Mouse (Mus musculus): ENCODE data around the gene Kxd1. TPM values are rescaled to one million over a fixed set of nuclear protein-coding genes. Genes with fewer than 3 reads are reported as not detected.
A peak's percentile ranks its signal among the peaks of the same experiment; 100 is the strongest.

Gene Kxd1
- 52.5 and 61.0 TPM in 2 replicates for polyA plus RNA-seq (2012; rRNA removed)
- polyA plus RNA-seq (2014; fragmentation: Nextera tagmentation; extraction: Ambion mirVana) = 60.3 and 61.7 TPM in 2 replicates

DNA sequence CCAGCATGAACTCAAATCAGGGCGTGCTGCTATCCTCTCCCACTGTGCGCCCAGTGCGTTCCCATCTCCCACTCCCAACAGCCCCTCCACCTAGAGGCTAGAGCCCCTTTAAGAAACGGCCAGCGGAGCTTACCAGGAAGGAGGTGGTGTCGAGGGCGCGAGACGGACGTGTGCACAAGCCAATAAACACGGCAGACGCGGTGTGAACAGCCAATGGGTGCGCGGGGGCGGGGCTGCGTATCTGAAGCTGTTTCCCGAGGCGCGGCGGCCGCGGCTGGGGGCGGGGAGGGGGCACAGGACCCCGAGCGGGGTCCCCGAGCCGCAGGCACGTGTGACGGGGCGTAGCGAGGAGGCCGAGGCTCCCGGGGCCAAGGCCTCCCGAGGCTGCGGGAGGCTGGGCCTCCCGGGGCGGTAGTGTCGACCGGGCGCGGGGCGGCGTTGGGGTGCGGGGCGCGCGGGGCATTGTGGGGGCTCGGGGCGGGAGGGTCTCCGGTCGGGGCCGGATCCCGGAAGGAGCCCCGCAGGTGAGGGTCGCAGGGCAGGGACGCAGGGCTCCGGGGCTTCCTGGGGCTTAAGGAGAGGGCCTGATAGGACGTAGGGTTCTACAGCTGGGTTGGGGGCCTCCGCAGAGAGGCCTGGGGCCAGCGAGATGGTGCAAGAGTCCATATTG lies at the start of gene Kxd1, which contains the start of gene Fkbp8:
TSS of gene Kxd1 (minus strand) at position 445 of the 670 bp plus-strand sequence.
TSS of gene Fkbp8 (plus strand) at position 213 of the 670 bp plus-strand sequence.
- Histone ChIP-seq H3K9ac (ENCODE audit: low read depth, low read length, severe bottlenecking) (peak within 1 kb of the TSS; percentile 97), H3K4me1 (ENCODE audit: control insufficient read depth, insufficient read depth, low read length) (peaks cover 12% of the 10 kb centered on the region), H3K27ac (replicated peaks; ENCODE audit: low read depth, low read length) (peak within 1 kb of the TSS; percentile 87), H3K27me3 (ENCODE audit: control insufficient read depth, insufficient read depth, low read length) (no peaks in the 10 kb centered on the region), H3K4me2 (replicated peaks; ENCODE audit: low read depth, low read length, severe bottlenecking) (peak within 1 kb of the TSS; percentile 84), H3K9me3 (ENCODE audit: control insufficient read depth, low read length) (no peaks in the 10 kb centered on the region), H3K4me3 (replicated peaks; ENCODE audit: low read length) (peak within 1 kb of the TSS; percentile 81), H3K36me3 (ENCODE audit: control insufficient read depth, insufficient read depth, low read length) (peaks cover 36% of the 10 kb centered on the region)
- peak; percentile 42; the same call in 1 of the 2 replicates for TF ChIP-seq POLR2A (IDR thresholded peaks at IDR 0.05; ENCODE audit: borderline replicate concordance, extremely low read depth, insufficient read depth, insufficient read length)
- DNase-seq (ENCODE audit: low spot score) (peak; percentile 95), ATAC-seq (ENCODE audit: low FRiP score, low read depth) (peak; percentile 93)
- WGBS = 2% methylated on average over 44 of the region's 61 CpGs

DNA sequence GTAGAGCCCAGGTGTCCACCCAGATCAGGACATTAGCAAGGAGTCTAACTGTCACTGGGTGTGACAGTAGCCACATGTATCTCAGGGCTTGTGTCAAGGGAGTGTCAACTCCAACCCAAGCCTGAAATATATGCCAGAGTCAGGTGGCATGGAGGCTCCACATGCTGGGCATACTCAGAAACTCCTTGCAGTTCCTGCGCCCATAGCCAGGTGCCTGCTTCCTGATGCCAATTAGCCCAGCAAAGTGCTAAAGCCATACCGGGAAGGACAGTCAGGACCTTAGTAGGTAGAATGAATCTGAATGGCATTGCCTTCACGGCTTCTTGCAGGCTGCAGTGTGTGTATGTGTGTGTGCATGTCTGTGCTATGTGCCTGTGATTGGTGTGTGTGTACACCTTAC lies 49.5 kb upstream of the Kxd1 start:
- DNase-seq (ENCODE audit: low spot score) (no peak), ATAC-seq (ENCODE audit: low FRiP score, low read depth) (no peak)
- Histone ChIP-seq H3K36me3 (ENCODE audit: control insufficient read depth, insufficient read depth, low read length) (peaks cover 50% of the 10 kb centered on the region), H3K27me3 (ENCODE audit: control insufficient read depth, insufficient read depth, low read length) (no peaks in the 10 kb centered on the region), H3K27ac (replicated peaks; ENCODE audit: low read depth, low read length) (no peak overlapping the region), H3K4me3 (replicated peaks; ENCODE audit: low read length) (no peak overlapping the region), H3K4me1 (ENCODE audit: control insufficient read depth, insufficient read depth, low read length) (no peaks in the 10 kb centered on the region), H3K9me3 (ENCODE audit: control insufficient read depth, low read length) (no peaks in the 10 kb centered on the region), H3K4me2 (replicated peaks; ENCODE audit: low read depth, low read length, severe bottlenecking) (no peak overlapping the region), H3K9ac (ENCODE audit: low read depth, low read length, severe bottlenecking) (no peak overlapping the region)
- TF ChIP-seq POLR2A (IDR thresholded peaks at IDR 0.05; ENCODE audit: borderline replicate concordance, extremely low read depth, insufficient read depth, insufficient read length) = no peak
- 91% methylated on average over 3 of the region's 3 CpGs for WGBS

DNA sequence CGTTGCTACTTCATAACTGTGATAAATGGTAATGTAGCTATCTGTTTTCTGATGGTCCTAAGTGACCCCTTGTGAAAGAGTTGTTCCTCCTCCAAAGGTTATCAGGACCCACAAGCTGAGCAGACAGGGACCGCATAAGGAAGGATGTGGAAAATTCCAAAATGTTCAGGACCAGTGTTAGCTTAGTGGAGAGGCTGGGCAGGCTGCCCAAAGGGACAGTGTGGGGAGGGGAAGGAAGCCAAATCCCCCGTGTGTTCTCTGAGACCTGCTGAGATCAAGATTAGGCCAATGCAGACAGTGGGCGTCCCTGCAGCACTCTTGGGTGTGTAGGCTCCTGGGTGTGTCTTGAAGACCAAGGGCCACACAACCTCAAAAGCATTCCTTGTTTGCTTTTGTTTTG lies 47.2 kb upstream of the Kxd1 start:
- no peak overlapping the region for H3K4me2 ChIP-seq (replicated peaks; ENCODE audit: low read depth, low read length, severe bottlenecking)
- WGBS = 86% methylated on average over 4 of the region's 4 CpGs

DNA sequence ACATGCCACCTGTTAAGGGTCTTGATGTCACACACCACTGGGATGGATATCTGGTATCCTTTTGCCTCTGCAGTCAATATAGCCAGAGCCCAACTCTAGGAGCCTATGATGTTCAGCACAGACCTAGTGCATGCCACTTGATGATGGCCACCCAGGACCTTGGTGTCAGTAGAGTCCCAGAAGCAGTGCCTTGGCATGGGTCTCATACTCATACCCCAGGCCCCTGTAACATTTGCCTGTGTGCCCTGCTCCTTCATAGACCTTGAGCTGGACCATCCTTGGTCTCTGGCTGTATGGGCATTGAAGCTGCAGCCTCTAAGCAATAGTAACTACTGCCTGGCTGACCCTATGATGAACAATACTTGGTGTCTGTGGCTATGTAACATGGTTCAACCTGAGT lies 46.5 kb upstream of the Kxd1 start:
- no peak overlapping the region for H3K9ac ChIP-seq (ENCODE audit: low read depth, low read length, severe bottlenecking)
- H3K4me1 ChIP-seq (ENCODE audit: control insufficient read depth, insufficient read depth, low read length) = no peaks in the 10 kb centered on the region
- H3K4me2 ChIP-seq (replicated peaks; ENCODE audit: low read depth, low read length, severe bottlenecking) = no peak overlapping the region
- TF ChIP-seq POLR2A (IDR thresholded peaks at IDR 0.05; ENCODE audit: borderline replicate concordance, extremely low read depth, insufficient read depth, insufficient read length) = no peak
- no peak overlapping the region for H3K27ac ChIP-seq (replicated peaks; ENCODE audit: low read depth, low read length)
- H3K27me3 ChIP-seq (ENCODE audit: control insufficient read depth, insufficient read depth, low read length) = no peaks in the 10 kb centered on the region
- no peak overlapping the region for H3K4me3 ChIP-seq (replicated peaks; ENCODE audit: low read length)
- DNase-seq (ENCODE audit: low spot score) (no peak), ATAC-seq (ENCODE audit: low FRiP score, low read depth) (no peak)
- no peaks in the 10 kb centered on the region for H3K9me3 ChIP-seq (ENCODE audit: control insufficient read depth, low read length)
- H3K36me3 ChIP-seq (ENCODE audit: control insufficient read depth, insufficient read depth, low read length) = peaks cover 25% of the 10 kb centered on the region

More for the DNA sequence above, 47.2 kb upstream of the Kxd1 start:
- Histone ChIP-seq H3K36me3 (ENCODE audit: control insufficient read depth, insufficient read depth, low read length) (peaks cover 28% of the 10 kb centered on the region), H3K4me1 (ENCODE audit: control insufficient read depth, insufficient read depth, low read length) (no peaks in the 10 kb centered on the region), H3K27ac (replicated peaks; ENCODE audit: low read depth, low read length) (no peak overlapping the region), H3K9ac (ENCODE audit: low read depth, low read length, severe bottlenecking) (no peak overlapping the region), H3K9me3 (ENCODE audit: control insufficient read depth, low read length) (no peaks in the 10 kb centered on the region), H3K27me3 (ENCODE audit: control insufficient read depth, insufficient read depth, low read length) (no peaks in the 10 kb centered on the region), H3K4me3 (replicated peaks; ENCODE audit: low read length) (no peak overlapping the region)
- TF ChIP-seq POLR2A (IDR thresholded peaks at IDR 0.05; ENCODE audit: borderline replicate concordance, extremely low read depth, insufficient read depth, insufficient read length) = no peak
- ATAC-seq (ENCODE audit: low FRiP score, low read depth) = no peak
- DNase-seq (ENCODE audit: low spot score) = no peak

DNA sequence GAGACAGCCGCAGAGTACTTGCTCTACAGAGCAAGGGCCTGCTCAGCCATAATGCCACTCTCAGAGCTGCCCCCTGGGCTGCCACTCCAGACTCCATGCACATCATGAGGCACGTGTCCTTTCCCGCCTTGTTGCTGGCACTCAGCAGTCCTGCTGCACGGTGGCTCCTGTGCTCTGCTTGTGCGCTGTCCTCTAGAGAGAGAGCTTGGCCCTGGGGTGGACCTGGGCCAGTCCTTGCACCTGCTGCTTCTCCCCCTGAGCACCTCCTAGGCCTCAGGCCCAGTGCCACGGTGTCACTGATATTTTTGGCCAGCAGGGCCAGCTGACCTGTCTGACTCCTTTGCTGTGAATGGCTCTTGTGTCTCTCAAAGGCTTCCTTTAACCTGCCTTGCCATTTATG lies 43.2 kb upstream of the Kxd1 start:
- no peak for DNase-seq (ENCODE audit: low spot score)
- no peaks in the 10 kb centered on the region for H3K4me1 ChIP-seq (ENCODE audit: control insufficient read depth, insufficient read depth, low read length)

More for the DNA sequence above, 43.2 kb upstream of the Kxd1 start:
- 88% methylated on average over 6 of the region's 6 CpGs for WGBS
- TF ChIP-seq POLR2A (IDR thresholded peaks at IDR 0.05; ENCODE audit: borderline replicate concordance, extremely low read depth, insufficient read depth, insufficient read length) = no peak
- Histone ChIP-seq H3K9ac (ENCODE audit: low read depth, low read length, severe bottlenecking) (no peak overlapping the region), H3K27ac (replicated peaks; ENCODE audit: low read depth, low read length) (no peak overlapping the region), H3K9me3 (ENCODE audit: control insufficient read depth, low read length) (no peaks in the 10 kb centered on the region), H3K4me3 (replicated peaks; ENCODE audit: low read length) (no peak overlapping the region), H3K36me3 (ENCODE audit: control insufficient read depth, insufficient read depth, low read length) (peaks cover 13% of the 10 kb centered on the region; the same call in 1 of the 2 replicates), H3K4me2 (replicated peaks; ENCODE audit: low read depth, low read length, severe bottlenecking) (no peak overlapping the region), H3K27me3 (ENCODE audit: control insufficient read depth, insufficient read depth, low read length) (no peaks in the 10 kb centered on the region)
- ATAC-seq (ENCODE audit: low FRiP score, low read depth) = no peak
